Mouse (Mus musculus) liver, embryonic 14.5 days (tissue): ENCODE results near the gene Ensa.

Experiments
- CTCF ChIP-seq: IDR thresholded peaks from 2 replicates; pipeline ENCODE4 v1.5.1; 2016; ENCODE audit warnings: antibody characterized with exemption, low read depth, control low read depth
- EP300 ChIP-seq: IDR thresholded peaks from 2 replicates; pipeline ENCODE4 v1.6.1; 2016; ENCODE audit warnings: antibody characterized with exemption, low read depth

DNA sequence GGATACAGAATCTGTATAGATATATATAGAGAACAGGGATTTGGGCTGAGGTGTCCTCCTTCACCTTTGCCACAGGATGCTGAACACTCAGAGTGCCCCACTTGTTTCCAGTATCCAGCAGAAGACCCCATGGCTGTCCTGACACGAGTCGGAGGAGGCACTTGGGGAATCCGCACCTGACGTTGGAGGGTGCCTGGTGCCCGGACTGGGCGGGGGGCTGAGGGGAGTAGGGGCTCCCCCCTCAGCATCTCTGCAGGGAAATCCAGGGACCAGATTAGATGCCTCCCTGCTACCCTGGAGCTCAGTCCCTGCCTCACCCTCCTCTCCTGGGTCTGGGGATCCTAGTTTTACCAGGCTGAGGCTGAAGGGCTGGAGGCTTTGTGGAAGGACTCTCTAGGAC is 55.9 kb downstream of the Ensa start:
- TF ChIP-seq CTCF, result no peak
- TF ChIP-seq EP300, result no peak
